Mouse (Mus musculus): ENCODE data around the gene Cdhr1. TPM values are rescaled to one million over a fixed set of nuclear protein-coding genes. Genes with fewer than 3 reads are reported as not detected.
"Not testable (repeated sequence)": the region's sequence is repeated elsewhere in the genome, so short reads cannot be mapped to it uniquely, and the experiment has no call there.

Gene Cdhr1
- total RNA-seq (2014; fragmentation: Nextera tagmentation) (not detected in 2 replicates), total RNA-seq (2017) (under 0.01 and 0.06 TPM in 2 replicates), polyA plus RNA-seq (2012) (not detected in 2 replicates)

- ATAC-seq (ENCODE audit: extremely low read depth, insufficient number of reproducible peaks, low FRiP score, poor library complexity, severe bottlenecking) (no peak), DNase-seq (ENCODE audit: low spot score) (no peak)
- Histone ChIP-seq H3K9me3 (replicated peaks) (no peaks in the 10 kb centered on the region), H3K27me3 (ENCODE audit: insufficient read depth, low read length) (peaks cover 14% of the 10 kb centered on the region; the same call in 1 of the 2 replicates), H3K4me3 (ENCODE audit: low read depth, low read length) (no peak within 1 kb of the TSS), H3K4me1 (ENCODE audit: insufficient read depth, low read depth, low read length) (no peaks in the 10 kb centered on the region), H3K36me3 (replicated peaks) (no peaks in the 10 kb centered on the region)
- TF ChIP-seq GATA2 (IDR thresholded peaks at IDR 0.05; ENCODE audit: borderline replicate concordance, low read depth, low read length) (no peak), GATA1 (IDR thresholded peaks at IDR 0.05; ENCODE audit: borderline replicate concordance, low read length) (no peak)
Measured at GRCm38 (mm10) chr14:37097956-37098530, at the start of gene Cdhr1. Cdhr1 (minus strand) TSS chr14:37098347.

DNA sequence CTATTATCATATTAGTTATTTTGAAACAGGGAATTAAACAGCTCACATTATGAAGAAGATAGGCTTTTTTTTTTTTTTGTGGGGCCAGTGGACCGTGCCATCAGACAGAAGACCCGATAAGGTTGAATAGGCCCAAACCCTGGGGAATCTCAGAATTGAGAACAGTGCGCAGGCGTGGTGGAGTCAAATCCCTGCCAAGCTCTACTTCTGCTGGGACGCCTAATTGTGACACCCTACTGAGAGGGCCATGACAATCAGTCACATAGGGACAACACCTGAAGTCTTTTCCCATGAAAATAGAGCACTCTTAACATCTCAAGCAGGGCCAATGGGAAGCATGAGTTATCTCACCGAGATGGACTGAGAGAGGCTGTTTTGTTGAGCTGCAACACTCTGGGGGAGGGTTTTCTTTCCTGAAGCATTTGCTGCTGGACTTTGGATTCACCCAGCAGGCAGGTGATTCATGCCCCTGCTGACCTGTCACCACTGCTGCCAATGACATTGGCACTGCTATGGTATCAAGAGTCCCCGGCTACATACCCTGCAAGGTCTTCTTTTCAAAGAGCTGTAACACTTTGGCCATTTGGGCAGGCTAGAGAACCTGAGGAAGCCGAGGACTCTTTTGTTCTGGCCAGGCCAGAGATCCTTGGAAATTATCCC lies 41.0 kb upstream of the Cdhr1 start:
- DNase-seq (ENCODE audit: low spot score) = no peak
- H3K36me3 ChIP-seq (replicated peaks) = no peaks in the 10 kb centered on the region
- no peaks in the 10 kb centered on the region for H3K9me3 ChIP-seq (replicated peaks)
- H3K27me3 ChIP-seq (ENCODE audit: insufficient read depth, low read length) = no peaks in the 10 kb centered on the region
- H3K4me1 ChIP-seq (ENCODE audit: insufficient read depth, low read depth, low read length) = no peaks in the 10 kb centered on the region
- TF ChIP-seq GATA2 (IDR thresholded peaks at IDR 0.05; ENCODE audit: borderline replicate concordance, low read depth, low read length) (no peak), TAL1 (conservative IDR thresholded peaks at IDR 0.05; ENCODE audit: low read depth, low read length) (no peak), CTCF (IDR thresholded peaks at IDR 0.05; ENCODE audit: low read depth, low read length) (no peak)
- H3K4me3 ChIP-seq (ENCODE audit: low read depth, low read length) = no peak overlapping the region
- ATAC-seq (ENCODE audit: extremely low read depth, insufficient number of reproducible peaks, low FRiP score, poor library complexity, severe bottlenecking) = no peak

- not testable (repeated sequence) for H3K9me3 ChIP-seq (replicated peaks); ATAC-seq (ENCODE audit: extremely low read depth, insufficient number of reproducible peaks, low FRiP score, poor library complexity, severe bottlenecking); H3K27me3 ChIP-seq (ENCODE audit: insufficient read depth, low read length); H3K4me3 ChIP-seq (ENCODE audit: low read depth, low read length); H3K4me1 ChIP-seq (ENCODE audit: insufficient read depth, low read depth, low read length); DNase-seq (ENCODE audit: low spot score)
- peaks cover 10% of the 10 kb centered on the region for H3K36me3 ChIP-seq (replicated peaks)
Measured at GRCm38 (mm10) chr14:37137596-37137995, 39.4 kb upstream of the Cdhr1 start.

GRCm38 (mm10) chr14:37136110-37136509 lies 38.0 kb upstream of the Cdhr1 start:
- no peak for DNase-seq (ENCODE audit: low spot score)
- no peak for TF ChIP-seq TAL1 (conservative IDR thresholded peaks at IDR 0.05; ENCODE audit: low read depth, low read length)
- TF ChIP-seq GATA2 (IDR thresholded peaks at IDR 0.05; ENCODE audit: borderline replicate concordance, low read depth, low read length) = no peak
- TF ChIP-seq POLR2AphosphoS5 (IDR thresholded peaks at IDR 0.05; ENCODE audit: insufficient replicate concordance, low read depth, low read length) = no peak
- no peak for TF ChIP-seq GATA1 (IDR thresholded peaks at IDR 0.05; ENCODE audit: borderline replicate concordance, low read length)
- no peak for TF ChIP-seq CTCF (IDR thresholded peaks at IDR 0.05; ENCODE audit: low read depth, low read length)
- no peaks in the 10 kb centered on the region for H3K9me3 ChIP-seq (replicated peaks)

DNA sequence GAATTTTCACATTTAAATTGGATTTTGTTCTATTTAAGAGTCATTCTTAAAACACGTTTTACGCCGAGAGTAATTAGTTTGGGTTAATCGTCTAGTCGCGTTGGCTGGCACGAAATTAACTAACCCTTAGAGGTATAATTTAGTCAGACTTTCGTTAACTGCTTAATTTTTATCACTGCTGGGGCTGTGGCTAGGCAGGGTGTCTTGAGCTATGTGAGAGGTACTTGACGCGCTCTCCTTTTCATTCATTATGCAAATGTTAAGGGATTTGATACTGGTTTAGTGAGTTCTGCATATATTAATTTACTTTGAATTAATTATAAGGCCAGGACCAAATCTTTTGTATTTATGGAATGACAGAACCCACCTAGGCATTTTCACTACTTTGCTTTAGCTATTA lies 37.5 kb upstream of the Cdhr1 start:
- DNase-seq (ENCODE audit: low spot score) = no peak

More at GRCm38 (mm10) chr14:37136110-37136509, 38.0 kb upstream of the Cdhr1 start:
- peaks cover 7% of the 10 kb centered on the region for H3K4me1 ChIP-seq (ENCODE audit: insufficient read depth, low read depth, low read length)
- H3K36me3 ChIP-seq (replicated peaks) = peaks cover 23% of the 10 kb centered on the region
- H3K4me3 ChIP-seq (ENCODE audit: low read depth, low read length) = no peak overlapping the region; the same call in 1 of the 2 replicates
- no peaks in the 10 kb centered on the region for H3K27me3 ChIP-seq (ENCODE audit: insufficient read depth, low read length)
- no peak for ATAC-seq (ENCODE audit: extremely low read depth, insufficient number of reproducible peaks, low FRiP score, poor library complexity, severe bottlenecking)

DNA sequence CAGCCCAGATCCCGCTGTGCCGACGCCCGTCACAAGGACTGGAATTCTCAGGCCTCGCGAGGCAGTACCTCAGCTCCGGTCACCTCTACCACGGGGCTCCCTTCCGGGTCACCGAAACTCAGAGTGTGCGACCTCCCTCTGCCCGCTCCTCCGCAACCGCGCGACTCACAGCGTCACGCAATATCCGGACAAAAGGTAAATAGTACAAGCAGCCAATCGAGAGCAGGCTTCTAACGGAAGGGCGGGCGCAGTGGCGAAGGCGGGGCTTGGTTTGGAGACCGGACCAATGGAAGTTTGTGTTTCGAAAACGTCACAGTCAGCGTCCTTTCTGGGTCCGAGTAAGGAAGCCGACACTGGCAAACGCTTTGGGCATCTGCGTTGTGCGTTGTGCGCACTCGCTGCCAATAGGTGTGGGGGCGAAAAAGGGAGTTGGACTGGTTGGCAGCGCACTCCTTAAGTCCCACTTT lies 37.0 kb upstream of the Cdhr1 start, which contains the start of gene Ghitm:
Gene Ghitm, minus strand, starts transcription at position 146 of the 467 bp plus-strand sequence.
- Histone ChIP-seq H3K27me3 (ENCODE audit: insufficient read depth, low read length) (no peaks in the 10 kb centered on the region), H3K9me3 (replicated peaks) (no peaks in the 10 kb centered on the region), H3K4me3 (ENCODE audit: low read depth, low read length) (peak within 1 kb of the TSS; percentile 83), H3K36me3 (replicated peaks) (peaks cover 32% of the 10 kb centered on the region), H3K4me1 (ENCODE audit: insufficient read depth, low read depth, low read length) (peaks cover 7% of the 10 kb centered on the region)
- ATAC-seq (ENCODE audit: extremely low read depth, insufficient number of reproducible peaks, low FRiP score, poor library complexity, severe bottlenecking) (peak; percentile 98), DNase-seq (ENCODE audit: low spot score) (peak; percentile 79)
- TF ChIP-seq POLR2AphosphoS5 (IDR thresholded peaks at IDR 0.05; ENCODE audit: insufficient replicate concordance, low read depth, low read length) (no peak), TAL1 (conservative IDR thresholded peaks at IDR 0.05; ENCODE audit: low read depth, low read length) (no peak), CTCF (IDR thresholded peaks at IDR 0.05; ENCODE audit: low read depth, low read length) (no peak), GATA2 (IDR thresholded peaks at IDR 0.05; ENCODE audit: borderline replicate concordance, low read depth, low read length) (no peak), GATA1 (IDR thresholded peaks at IDR 0.05; ENCODE audit: borderline replicate concordance, low read length) (no peak)

More for the DNA sequence above, 37.5 kb upstream of the Cdhr1 start:
- Histone ChIP-seq H3K4me3 (ENCODE audit: low read depth, low read length) (peak overlapping the region; percentile 83), H3K4me1 (ENCODE audit: insufficient read depth, low read depth, low read length) (peaks cover 7% of the 10 kb centered on the region), H3K9me3 (replicated peaks) (no peaks in the 10 kb centered on the region), H3K36me3 (replicated peaks) (peaks cover 27% of the 10 kb centered on the region), H3K27me3 (ENCODE audit: insufficient read depth, low read length) (no peaks in the 10 kb centered on the region)
- no peak for ATAC-seq (ENCODE audit: extremely low read depth, insufficient number of reproducible peaks, low FRiP score, poor library complexity, severe bottlenecking)
- TF ChIP-seq GATA1 (IDR thresholded peaks at IDR 0.05; ENCODE audit: borderline replicate concordance, low read length) (no peak), TAL1 (conservative IDR thresholded peaks at IDR 0.05; ENCODE audit: low read depth, low read length) (no peak), GATA2 (IDR thresholded peaks at IDR 0.05; ENCODE audit: borderline replicate concordance, low read depth, low read length) (no peak), CTCF (IDR thresholded peaks at IDR 0.05; ENCODE audit: low read depth, low read length) (no peak), POLR2AphosphoS5 (IDR thresholded peaks at IDR 0.05; ENCODE audit: insufficient replicate concordance, low read depth, low read length) (no peak)

Data from G1E (cell line).